Mouse (Mus musculus): ENCODE data around the gene Txnrd1.

GRCm38 (mm10) chr10:82796471-82797118, 37.2 kb upstream of the Txnrd1 start:
- TF ChIP-seq POLR2A (IDR thresholded peaks at IDR 0.05; ENCODE audit: low read depth, low read length) (no peak), CTCF (conservative IDR thresholded peaks at IDR 0.05; ENCODE audit: insufficient read depth, insufficient read length, low read depth, low read length) (no peak)
